ENCODE assay signal across 9 mouse cellular contexts in genomic region chr19:42256611-42257240, GRCm38 (mm10). TPM values are rescaled to one million over a fixed set of nuclear protein-coding genes. Genes with fewer than 3 reads are reported as not detected.
DNase-seq lines count a peak whose midpoint lies in the region; ATAC-seq lines count a peak whose summit lies in the region.
"Had no signal": no experiment of that assay in that cellular context is flagged by ENCODE, and none has a peak within 500 bp of the region (broad histone marks: within the 10 kb centered on the region; RNA-seq: fewer than 3 reads in every experiment).

No protein-coding gene starts in this region.

- peak overlapping the region; percentile 89 for H3K9ac ChIP-seq in hindbrain, embryonic 13.5 days
- H3K9ac ChIP-seq in midbrain, embryonic 16.5 days (ENCODE audit: low read depth, low read length): peak overlapping the region; percentile 89
- H3K9ac ChIP-seq in kidney, embryonic 15.5 days: no peak overlapping the region

- H3K4me3 ChIP-seq in hindbrain, embryonic 13.5 days: peak overlapping the region; percentile 57
- H3K4me3 ChIP-seq in midbrain, embryonic 16.5 days (ENCODE audit: low read depth, low read length): peak overlapping the region; percentile 67
- no peak overlapping the region for H3K4me3 ChIP-seq in kidney, embryonic 15.5 days (replicated peaks)

- no peaks in the 10 kb centered on the region for H3K36me3 ChIP-seq in hindbrain, embryonic 13.5 days
- H3K36me3 ChIP-seq in midbrain, embryonic 16.5 days (ENCODE audit: control insufficient read depth, insufficient read depth, low read length): no peaks in the 10 kb centered on the region
- no peaks in the 10 kb centered on the region for H3K36me3 ChIP-seq in kidney, embryonic 15.5 days

- peak; percentile 5 for DNase-seq in MN1 (ENCODE audit: low spot score)
- DNase-seq in cerebellum, adult 8-10 months: peak; percentile 80
- no peak for DNase-seq in ovary, adult 18-20 months (ENCODE audit: low spot score)
- DNase-seq in kidney, adult 18-20 months: no peak
- DNase-seq in kidney, postnatal 25 days: no peak

- H3K9me3 ChIP-seq in hindbrain, embryonic 13.5 days: no peaks in the 10 kb centered on the region
- H3K9me3 ChIP-seq in midbrain, embryonic 16.5 days (replicated peaks; ENCODE audit: control insufficient read depth, low read length, poor library complexity, severe bottlenecking): no peaks in the 10 kb centered on the region
- no peaks in the 10 kb centered on the region for H3K9me3 ChIP-seq in kidney, embryonic 15.5 days (replicated peaks)

- peaks cover 41% of the 10 kb centered on the region for H3K4me1 ChIP-seq in hindbrain, embryonic 13.5 days (replicated peaks)
- H3K4me1 ChIP-seq in midbrain, embryonic 16.5 days (ENCODE audit: control insufficient read depth, insufficient read depth, low read length): peaks cover 29% of the 10 kb centered on the region
- peaks cover 8% of the 10 kb centered on the region for H3K4me1 ChIP-seq in kidney, embryonic 15.5 days

- peak overlapping the region; percentile 89 for H3K27ac ChIP-seq in hindbrain, embryonic 13.5 days
- H3K27ac ChIP-seq in midbrain, embryonic 16.5 days (ENCODE audit: low read length): peak overlapping the region; percentile 90
- no peak overlapping the region for H3K27ac ChIP-seq in kidney, embryonic 15.5 days

- ATAC-seq in hindbrain, embryonic 13.5 days (ENCODE audit: low FRiP score): peak; percentile 28
- ATAC-seq in midbrain, embryonic 16.5 days: peak; percentile 43
- no peak for ATAC-seq in kidney, embryonic 15.5 days (replicated peaks; ENCODE audit: low FRiP score)

- H3K4me2 ChIP-seq in hindbrain, embryonic 13.5 days: peak overlapping the region; percentile 58
- peak overlapping the region; percentile 78 for H3K4me2 ChIP-seq in midbrain, embryonic 16.5 days (ENCODE audit: low read length)
- H3K4me2 ChIP-seq in kidney, embryonic 15.5 days: no peak overlapping the region

- H3K27me3 ChIP-seq in hindbrain, embryonic 13.5 days: peaks cover 15% of the 10 kb centered on the region
- no peaks in the 10 kb centered on the region for H3K27me3 ChIP-seq in midbrain, embryonic 16.5 days (ENCODE audit: control insufficient read depth, insufficient read depth, low read depth, low read length)
- peaks cover 33% of the 10 kb centered on the region for H3K27me3 ChIP-seq in kidney, embryonic 15.5 days

- WGBS in hindbrain, embryonic 13.5 days: 46% methylated on average over 12 of the region's 12 CpGs
- WGBS in midbrain, embryonic 16.5 days: 43% methylated on average over 12 of the region's 12 CpGs
- 88% methylated on average over 12 of the region's 12 CpGs for WGBS in kidney, embryonic 15.5 days

RNA-seq across cellular contexts. Expression of gene Golga7b, which starts 9.4 kb away (rescaled TPM):
- 38.8 and 40.0 TPM in 2 replicates for polyA plus RNA-seq in hindbrain, embryonic 13.5 days (2015; fragmentation: Nextera tagmentation; extraction: Ambion mirVana)
- polyA plus RNA-seq in midbrain, embryonic 16.5 days (2015; fragmentation: Nextera tagmentation; extraction: Ambion mirVana): 61.4 and 72.2 TPM in 2 replicates
- polyA plus RNA-seq in kidney, embryonic 15.5 days (2015; fragmentation: Nextera tagmentation; extraction: Ambion mirVana): 0.13 and 0.34 TPM in 2 replicates
- polyA plus RNA-seq: liver, embryonic 16.5 days had no signal

RNA-seq across cellular contexts. Expression of gene Sfrp5, which starts 54.7 kb away (rescaled TPM):
- polyA plus RNA-seq in hindbrain, embryonic 13.5 days (2015; fragmentation: Nextera tagmentation; extraction: Ambion mirVana): 4.4 and 4.6 TPM in 2 replicates
- 1.4 and 2.1 TPM in 2 replicates for polyA plus RNA-seq in midbrain, embryonic 16.5 days (2015; fragmentation: Nextera tagmentation; extraction: Ambion mirVana)
- 1.2 and 2.1 TPM in 2 replicates for polyA plus RNA-seq in kidney, embryonic 15.5 days (2015; fragmentation: Nextera tagmentation; extraction: Ambion mirVana)

Comparison
In these comparisons a context has a peak if more than half of its experiments do, and no peak if none do; other contexts are left out.
1. DNase-seq: peak in MN1 (single experiment) and cerebellum, adult 8-10 months (single experiment); none in ovary, adult 18-20 months (single experiment), kidney, adult 18-20 months (single experiment) and kidney, postnatal 25 days (0 of 2).
2. RNA of gene Golga7b, which starts 9.4 kb away (polyA plus RNA-seq): 61.4 to 72.2 TPM in midbrain, embryonic 16.5 days and 38.8 to 40.0 TPM in hindbrain, embryonic 13.5 days; 0.13 to 0.34 TPM in kidney, embryonic 15.5 days; every median in the first group is over 10 times any median in the second.